Mouse (Mus musculus): ENCODE results near the gene Zfp386. TPM values are rescaled to one million over a fixed set of nuclear protein-coding genes. Genes with fewer than 3 reads are reported as not detected.

The Zfp386 gene
- total and polyA plus RNA-seq, 2 experiments from 2014 or later, result 45.7 to 54.5 TPM

- no peaks in the 10 kb centered on the region for H3K27me3 ChIP-seq (ENCODE audit: insufficient read depth, low read length)
- H3K27ac ChIP-seq (ENCODE audit: low read depth, low read length), result no peak overlapping the region
- H3K4me3 ChIP-seq (ENCODE audit: low read depth, low read length), result no peak overlapping the region
- WGBS, result 85% methylated on average over 7 of the region's 7 CpGs
- H3K36me3 ChIP-seq (ENCODE audit: insufficient read depth), result no peaks in the 10 kb centered on the region
- H3K9me3 ChIP-seq (ENCODE audit: low read length), result peaks cover 12% of the 10 kb centered on the region; the same call in 1 of the 2 replicates
- no peak overlapping the region for H3K4me2 ChIP-seq (ENCODE audit: low read depth)
- ATAC-seq (no peak), DNase-seq (no peak)
- H3K4me1 ChIP-seq (ENCODE audit: insufficient read depth), result no peaks in the 10 kb centered on the region
- TF ChIP-seq CTCF (IDR thresholded peaks at IDR 0.05; ENCODE audit: low read depth), result no peak
- no peak overlapping the region for H3K9ac ChIP-seq
These were observed 63.6 kb downstream of the Zfp386 start for GRCm38 (mm10) chr12:116111007-116111694.

Other genes starting within 250 kb of the Zfp386 start
- 0.85 and 2.7 TPM in 2 replicates for gene Vipr2, start 30.0 kb downstream of the Zfp386 start, total RNA-seq (2014; rRNA removed)
- gene Vipr2, start 30.0 kb downstream of the Zfp386 start, polyA plus RNA-seq (2015; fragmentation: Nextera tagmentation; extraction: Ambion mirVana), result 0.69 and 1.4 TPM in 2 replicates
- gene Wdr60, start 215.3 kb downstream of the Zfp386 start, total RNA-seq (2014; rRNA removed), result 9.2 and 14.5 TPM in 2 replicates
- 11.1 and 16.4 TPM in 2 replicates for gene Wdr60, start 215.3 kb downstream of the Zfp386 start, polyA plus RNA-seq (2015; fragmentation: Nextera tagmentation; extraction: Ambion mirVana)
- gene Gm11027, start 227.7 kb downstream of the Zfp386 start, total RNA-seq (2014; rRNA removed), result not detected in 2 replicates
- not detected in 2 replicates for gene Gm11027, start 227.7 kb downstream of the Zfp386 start, polyA plus RNA-seq (2015; fragmentation: Nextera tagmentation; extraction: Ambion mirVana)
- gene Esyt2, start 233.5 kb downstream of the Zfp386 start, total RNA-seq (2014; rRNA removed), result 45.9 and 49.7 TPM in 2 replicates
- 5.2 and 8.1 TPM in 2 replicates for gene Esyt2, start 233.5 kb downstream of the Zfp386 start, polyA plus RNA-seq (2015; fragmentation: Nextera tagmentation; extraction: Ambion mirVana)

Data from forebrain, postnatal 0 days (tissue).